Mouse (Mus musculus): ENCODE measurements around the gene Acvr1.

Acvr1 gene

DNA sequence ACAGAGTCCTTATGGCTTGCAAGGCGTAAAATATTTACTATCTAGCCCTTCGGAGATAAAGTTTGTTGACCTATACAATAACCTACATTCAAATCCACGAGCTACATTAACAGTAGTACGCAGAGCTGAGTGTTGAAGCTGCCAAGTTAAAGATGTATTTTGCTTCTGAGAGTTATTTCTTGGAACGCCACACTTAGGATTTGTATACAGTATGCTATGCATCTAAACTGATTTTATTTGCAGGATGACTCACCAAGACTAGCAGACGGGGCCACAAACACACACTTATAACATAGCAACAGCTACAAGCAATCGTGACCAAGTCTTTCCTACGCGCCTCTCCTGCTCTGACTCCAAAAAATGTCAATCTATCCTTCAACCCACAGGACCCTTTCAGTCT, 46.2 kb downstream of the Acvr1 start:
- DNase-seq (ENCODE audit: low read depth, low spot score) = no peak

DNA sequence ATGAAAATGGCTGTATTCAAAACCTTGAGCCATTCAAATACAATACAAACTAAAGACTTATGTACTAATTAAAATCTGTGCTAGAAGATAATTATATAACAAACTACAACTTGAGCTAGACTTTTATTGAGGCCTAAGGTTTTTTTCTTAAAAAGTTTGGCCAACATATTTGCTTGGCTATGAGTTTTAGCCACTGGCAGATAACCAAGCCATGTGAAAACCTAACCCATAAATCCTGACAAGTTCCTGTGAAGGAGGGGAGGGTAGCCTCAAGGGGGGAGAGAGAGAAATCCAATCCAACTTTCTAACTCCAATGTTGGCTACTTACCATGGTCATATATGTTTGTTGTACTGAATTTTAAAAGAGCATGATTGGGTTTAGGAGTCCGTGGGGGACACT, 48.4 kb downstream of the Acvr1 start:
- no peak for DNase-seq (ENCODE audit: low read depth, low spot score)

- DNase-seq (ENCODE audit: low read depth, low spot score) = no peak
Measured at GRCm38 (mm10) chr2:58516920-58517319, 50.0 kb downstream of the Acvr1 start.

DNA sequence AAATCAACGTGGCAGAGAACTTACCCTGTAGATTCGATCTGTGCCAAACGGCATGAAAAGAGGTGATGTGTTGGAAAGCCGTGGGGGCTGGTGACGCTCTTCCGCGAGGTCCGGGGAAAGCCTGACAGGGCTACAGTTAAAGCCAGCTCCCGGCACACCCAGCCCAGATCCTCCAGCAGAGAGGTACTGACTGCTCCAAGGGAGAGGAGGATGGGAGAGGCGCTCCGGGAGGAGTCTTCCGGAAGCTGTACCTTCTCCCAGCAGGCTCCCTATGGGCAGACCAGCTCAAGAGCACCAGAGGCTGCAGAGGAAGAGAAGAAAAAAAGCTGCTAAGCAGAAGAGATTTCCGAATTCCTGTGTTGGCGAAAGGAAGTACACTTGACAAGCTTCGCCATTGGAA, 51.0 kb downstream of the Acvr1 start:
- no peak for DNase-seq (ENCODE audit: low read depth, low spot score)

- no peak for DNase-seq (ENCODE audit: low read depth, low spot score)
Measured at GRCm38 (mm10) chr2:58514489-58514888, 52.5 kb downstream of the Acvr1 start.

DNA sequence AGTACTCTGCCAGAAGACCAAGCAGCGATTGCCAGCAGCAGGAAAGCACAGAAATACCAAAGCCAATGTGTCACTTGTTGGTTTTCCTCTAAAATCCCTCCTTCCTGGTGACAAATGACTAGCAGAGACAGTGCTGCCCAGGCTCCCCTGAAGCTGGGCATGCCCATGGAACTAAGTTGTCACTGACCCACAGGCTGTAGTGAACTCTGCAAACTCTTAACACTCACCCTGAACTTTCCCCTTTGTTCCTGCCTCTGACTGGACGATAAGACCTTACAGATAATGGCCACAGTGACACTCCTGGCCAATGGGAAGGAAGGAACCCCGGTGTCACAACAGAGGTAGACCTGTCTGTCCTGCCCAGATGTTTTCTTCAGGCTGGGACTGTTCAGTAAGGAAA, 53.7 kb downstream of the Acvr1 start:
- DNase-seq (ENCODE audit: low read depth, low spot score) = no peak

DNA sequence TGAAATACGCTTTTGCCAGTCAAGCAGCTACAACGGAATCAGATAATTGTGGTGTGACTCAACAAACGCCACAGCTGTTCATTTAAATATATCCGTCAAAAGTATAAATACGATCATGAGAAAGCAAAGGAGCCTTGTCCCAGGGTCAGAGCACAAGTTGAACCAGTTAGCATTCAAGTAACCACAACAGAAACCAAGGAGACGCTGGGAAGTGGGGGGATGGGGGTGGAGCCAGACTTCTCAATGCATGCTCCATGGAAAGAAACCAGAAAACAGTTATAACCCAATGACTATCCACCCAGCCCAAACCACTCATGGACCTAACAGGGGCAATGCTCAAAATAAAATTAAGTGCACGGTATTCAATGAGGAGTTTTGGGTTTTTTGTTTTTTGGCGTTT, 56.8 kb downstream of the Acvr1 start:
- DNase-seq (ENCODE audit: low read depth, low spot score) = no peak

- DNase-seq (ENCODE audit: low read depth, low spot score) = no peak
Measured at GRCm38 (mm10) chr2:58505306-58506090, 61.5 kb downstream of the Acvr1 start.

- no peak for DNase-seq (ENCODE audit: low read depth, low spot score)
Measured at GRCm38 (mm10) chr2:58496647-58497410, 70.1 kb downstream of the Acvr1 start.

DNA sequence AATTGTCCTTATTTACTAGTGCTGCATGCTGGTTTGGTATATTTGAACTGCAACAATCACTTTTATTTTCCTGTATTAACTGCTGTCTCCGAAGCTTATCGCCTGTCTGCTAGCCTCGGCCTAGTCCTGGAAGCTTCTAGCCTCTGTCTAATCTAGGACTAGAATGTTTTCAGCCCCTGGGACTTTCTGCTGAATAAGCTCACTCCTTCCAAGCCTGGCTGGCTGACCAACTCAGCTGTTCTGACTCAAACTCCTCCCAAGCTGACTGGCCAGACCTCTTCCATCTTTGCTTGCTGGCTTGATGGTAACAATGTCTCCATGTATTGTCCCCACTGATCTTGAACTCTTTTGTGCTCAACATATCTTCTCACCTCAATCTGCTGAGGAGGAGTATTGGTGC, 71.7 kb downstream of the Acvr1 start:
- peak; percentile 48 for DNase-seq (ENCODE audit: low read depth, low spot score)

- no peak for DNase-seq (ENCODE audit: low read depth, low spot score)
Measured at GRCm38 (mm10) chr2:58493685-58494635, 73.0 kb downstream of the Acvr1 start.

GRCm38 (mm10) chr2:58489275-58489674, 77.7 kb downstream of the Acvr1 start:
- peak; percentile 93 for DNase-seq (ENCODE audit: low read depth, low spot score)

- peak; percentile 47 for DNase-seq (ENCODE audit: low read depth, low spot score)
Measured at GRCm38 (mm10) chr2:58488404-58488803, 78.6 kb downstream of the Acvr1 start.

- DNase-seq (ENCODE audit: low read depth, low spot score) = no peak
Measured at GRCm38 (mm10) chr2:58487279-58487560, 79.7 kb downstream of the Acvr1 start.

- no peak for DNase-seq (ENCODE audit: low read depth, low spot score)
Measured at GRCm38 (mm10) chr2:58486441-58487278, 80.3 kb downstream of the Acvr1 start.

GRCm38 (mm10) chr2:58485683-58486082, 81.3 kb downstream of the Acvr1 start:
- no peak for DNase-seq (ENCODE audit: low read depth, low spot score)

- DNase-seq (ENCODE audit: low read depth, low spot score) = no peak
Measured at GRCm38 (mm10) chr2:58485152-58485551, 81.8 kb downstream of the Acvr1 start.

DNA sequence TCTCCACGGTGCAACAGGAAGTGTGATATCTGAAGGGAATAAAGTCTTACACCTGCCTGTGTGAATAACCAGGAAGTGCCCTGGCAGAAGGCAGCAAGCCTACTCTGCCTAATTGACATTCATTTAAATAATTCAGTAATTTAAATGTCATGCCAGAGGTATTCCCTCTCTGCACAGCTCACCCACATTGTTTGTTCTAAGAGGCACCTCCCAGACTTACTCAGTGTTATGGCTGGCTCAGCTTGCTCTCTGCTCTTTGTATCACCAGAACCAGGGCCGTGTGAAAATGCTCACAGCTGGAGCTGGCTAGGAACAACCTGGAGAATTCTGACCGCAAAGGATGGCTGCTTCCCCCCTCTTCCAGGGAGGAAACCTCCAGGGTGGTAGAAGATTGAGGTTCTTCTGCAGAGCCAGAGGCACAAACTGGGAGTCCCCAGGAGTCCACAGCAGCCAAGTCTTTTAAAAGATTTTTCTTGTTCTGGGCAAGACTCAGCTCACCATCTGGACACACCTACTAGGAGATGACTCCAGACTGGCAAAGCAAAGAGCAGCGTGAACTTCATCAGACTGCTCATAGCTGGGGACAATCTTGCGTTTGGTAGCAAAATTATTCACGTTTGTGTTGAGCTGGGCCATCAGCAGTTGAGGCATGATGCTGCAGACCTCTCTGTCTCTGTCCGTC, 82.5 kb downstream of the Acvr1 start:
- DNase-seq (ENCODE audit: low read depth, low spot score) = no peak

DNA sequence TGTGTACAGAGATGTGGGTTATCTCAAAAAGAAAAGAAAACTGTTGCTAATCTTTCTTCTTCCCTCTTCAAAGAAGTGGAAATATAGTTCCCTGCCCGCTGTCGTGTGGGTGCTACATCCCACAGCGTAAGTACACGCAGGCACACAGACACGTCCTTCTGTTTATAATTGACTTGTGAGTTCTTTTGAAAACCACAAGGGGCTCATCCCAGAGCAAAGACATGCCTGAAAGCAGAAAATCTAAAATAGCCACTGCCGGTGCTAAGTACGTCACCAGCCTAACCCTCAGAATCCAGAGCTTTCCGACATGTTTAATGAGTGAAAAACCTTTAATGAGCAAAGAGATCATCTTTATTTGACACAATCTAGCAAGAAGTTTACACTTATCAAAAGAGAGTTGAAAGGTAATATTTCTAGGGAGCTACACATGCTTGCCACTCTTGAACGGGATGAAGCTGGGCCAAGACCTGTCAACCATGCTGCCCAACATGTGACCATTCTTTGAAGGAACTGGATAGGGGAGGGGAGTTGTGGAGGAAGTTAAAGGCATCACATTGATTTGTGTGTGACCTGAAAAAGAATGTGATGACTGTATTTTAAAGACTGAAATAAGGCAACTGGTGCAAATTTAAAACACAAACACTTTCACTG, 85.4 kb downstream of the Acvr1 start:
- DNase-seq (ENCODE audit: low read depth, low spot score) = no peak

DNA sequence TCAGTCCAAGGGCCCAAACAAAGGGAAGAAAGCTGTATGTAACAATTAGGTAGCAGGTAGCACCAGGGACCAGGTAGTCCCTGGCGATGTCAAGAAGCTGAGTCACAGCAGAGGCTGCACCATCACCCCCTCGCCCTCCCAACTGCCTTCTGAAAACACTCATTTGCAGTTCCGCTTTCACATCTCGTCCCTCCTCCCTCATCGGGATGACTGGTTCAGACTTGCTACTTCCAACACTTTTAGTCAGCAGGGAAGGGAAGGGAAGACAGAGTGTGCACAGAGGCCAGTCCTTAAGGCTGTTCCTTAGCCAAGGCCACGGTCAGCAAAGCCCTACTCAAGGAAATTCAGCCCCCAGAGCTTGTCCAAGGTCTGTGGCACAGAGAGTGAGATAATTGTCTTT, 86.2 kb downstream of the Acvr1 start:
- peak; percentile 36 for DNase-seq (ENCODE audit: low read depth, low spot score)
